Mouse (Mus musculus) CH12.LX (cell line): ENCODE measurements around the gene Slc48a1. TPM values are rescaled to one million over a fixed set of nuclear protein-coding genes. Genes with fewer than 3 reads are reported as not detected.

ENCODE experiments used
- DNase-seq: peaks from one replicate; pipeline ENCODE4 v3.0.0-alpha.2; 2013; ENCODE audit errors: extremely low read depth
- H3K27ac ChIP-seq: 2 replicates; pipeline ENCODE4 v1.5.1; 2012; ENCODE audit warnings: low read depth, mild to moderate bottlenecking, control low read depth, moderate library complexity; ENCODE audit not compliant: insufficient read depth
- H3K27me3 ChIP-seq: replicated peaks from 2 replicates; pipeline ENCODE3; 2012; ENCODE audit warnings: inconsistent platforms
- H3K36me3 ChIP-seq, 2 experiments: replicated peaks in 1 of 2; 2 replicates each; pipeline versions ENCODE3 to v1.6.1; 2012; ENCODE audit warnings: inconsistent platforms in 1 of 2, low read length in 1 of 2, mild to moderate bottlenecking in 1 of 2, mixed read lengths in 1 of 2, moderate library complexity in 1 of 2; ENCODE audit not compliant: control insufficient read depth in 1 of 2, insufficient read depth in 1 of 2
- H3K4me1 ChIP-seq, 2 experiments: 2 replicates each; pipeline ENCODE4 v1.6.1; 2012; ENCODE audit warnings: inconsistent platforms in 1 of 2, moderate library complexity in 1 of 2; ENCODE audit not compliant: insufficient read depth in 2 of 2, control insufficient read depth in 1 of 2
- H3K4me2 ChIP-seq: 2 replicates; pipeline ENCODE4 v1.6.1; 2012; ENCODE audit warnings: low read depth, mild to moderate bottlenecking, control low read depth; ENCODE audit not compliant: poor library complexity, insufficient read depth, severe bottlenecking
- H3K4me3 ChIP-seq, 3 experiments: fragments of 150-350 bp in 1 of 3; sonication (generic) in 1 of 3; replicated peaks in 1 of 3; 2 replicates each; pipeline versions ENCODE3 to v1.5.1; 2011 to 2012; ENCODE audit warnings: low read depth in 2 of 3, low read length in 2 of 3, mild to moderate bottlenecking in 2 of 3, moderate library complexity in 2 of 3, control low read depth in 1 of 3, improper control_type of control experiment in 1 of 3, inconsistent platforms in 1 of 3, mixed read lengths in 1 of 3; ENCODE audit not compliant: poor library complexity in 1 of 3
- H3K79me2 ChIP-seq: replicated peaks from 2 replicates; pipeline ENCODE4 v1.6.1; 2012; ENCODE audit warnings: mild to moderate bottlenecking, moderate library complexity; ENCODE audit not compliant: control insufficient read depth, poor library complexity, insufficient read depth, severe bottlenecking; ENCODE audit errors: extremely low read depth
- H3K9ac ChIP-seq: 2 replicates; pipeline ENCODE4 v1.6.1; 2012; ENCODE audit warnings: low read depth, mild to moderate bottlenecking, control low read depth, moderate library complexity; ENCODE audit not compliant: insufficient read depth
- H3K9me3 ChIP-seq: replicated peaks from 2 replicates; pipeline ENCODE3; 2012; ENCODE audit warnings: low read length, inconsistent platforms, mixed read lengths
- BHLHE40 ChIP-seq: IDR thresholded peaks from 2 replicates; pipeline ENCODE4 v1.6.1; 2011; ENCODE audit warnings: mild to moderate bottlenecking, low read depth, low read length, improper control_type of control experiment
- CHD1 ChIP-seq: IDR thresholded peaks from 2 replicates; pipeline ENCODE4 v1.6.1; 2012; ENCODE audit warnings: low read depth, low read length, improper control_type of control experiment, inconsistent platforms
- CHD2 ChIP-seq: IDR thresholded peaks from 2 replicates; pipeline ENCODE4 v1.6.1; 2011; ENCODE audit warnings: low read length, improper control_type of control experiment
- CTCF ChIP-seq, 2 experiments: IDR thresholded peaks in 1 of 2; conservative IDR thresholded peaks in 1 of 2; 2 replicates each; pipeline ENCODE4 v1.5.1; 2011 to 2012; ENCODE audit warnings: low read depth in 2 of 2, low read length in 2 of 2, improper control_type of control experiment in 1 of 2, inconsistent platforms in 1 of 2, mild to moderate bottlenecking in 1 of 2, moderate library complexity in 1 of 2
- E2F4 ChIP-seq: IDR thresholded peaks from 2 replicates; pipeline ENCODE4 v1.6.1; 2011; ENCODE audit warnings: low read depth, low read length, improper control_type of control experiment; ENCODE audit not compliant: insufficient replicate concordance
- ELF1 ChIP-seq: IDR thresholded peaks from 2 replicates; pipeline ENCODE4 v1.6.1; 2014; ENCODE audit warnings: low read depth, mild to moderate bottlenecking, inconsistent platforms, low read length, improper control_type of control experiment
- EP300 ChIP-seq: IDR thresholded peaks from 2 replicates; pipeline ENCODE4 v1.6.1; 2011; ENCODE audit warnings: low read length, improper control_type of control experiment
- GABPA ChIP-seq: IDR thresholded peaks from 2 replicates; pipeline ENCODE4 v1.6.1; 2012; ENCODE audit warnings: low read depth, low read length, improper control_type of control experiment, inconsistent platforms; ENCODE audit not compliant: insufficient replicate concordance
- IRF4 ChIP-seq: IDR thresholded peaks from 2 replicates; pipeline ENCODE4 v1.6.1; 2014; ENCODE audit warnings: low read depth, mild to moderate bottlenecking, inconsistent platforms, low read length, improper control_type of control experiment
- JUN ChIP-seq: IDR thresholded peaks from 2 replicates; pipeline ENCODE4 v1.6.1; 2011; ENCODE audit warnings: low read depth, mild to moderate bottlenecking, low read length, improper control_type of control experiment, moderate library complexity; ENCODE audit not compliant: insufficient read depth
- KAT2A ChIP-seq: IDR thresholded peaks from 2 replicates; pipeline ENCODE4 v1.6.1; 2012; ENCODE audit warnings: low read length, improper control_type of control experiment, inconsistent platforms; ENCODE audit not compliant: insufficient replicate concordance
- MAFK ChIP-seq: IDR thresholded peaks from 2 replicates; pipeline ENCODE4 v1.6.1; 2011; ENCODE audit warnings: low read length, improper control_type of control experiment; ENCODE audit not compliant: insufficient replicate concordance
- MXI1 ChIP-seq: IDR thresholded peaks from 2 replicates; pipeline ENCODE4 v1.6.1; 2011; ENCODE audit warnings: mild to moderate bottlenecking, low read depth, low read length, improper control_type of control experiment
- NELFE ChIP-seq: IDR thresholded peaks from 2 replicates; pipeline ENCODE4 v1.6.1; 2011; ENCODE audit warnings: low read depth, low read length, improper control_type of control experiment
- NRF1 ChIP-seq: IDR thresholded peaks from 2 replicates; pipeline ENCODE4 v1.6.1; 2014; ENCODE audit warnings: low read depth, mild to moderate bottlenecking, inconsistent platforms, low read length, improper control_type of control experiment, moderate library complexity
- PAX5 ChIP-seq: IDR thresholded peaks from 2 replicates; pipeline ENCODE4 v1.6.1; 2012; ENCODE audit warnings: low read length, inconsistent platforms, mixed read lengths
- POLR2A ChIP-seq: IDR thresholded peaks from 2 replicates; pipeline ENCODE4 v1.6.1; 2011; ENCODE audit warnings: low read depth, mild to moderate bottlenecking, improper control_type of control experiment, low read length
- POLR2AphosphoS2 ChIP-seq: IDR thresholded peaks from 2 replicates; pipeline ENCODE4 v1.6.1; 2011; ENCODE audit warnings: low read depth, low read length, improper control_type of control experiment
- RCOR1 ChIP-seq: conservative IDR thresholded peaks from 2 replicates; pipeline ENCODE4 v1.6.1; 2012; ENCODE audit warnings: low read depth, mild to moderate bottlenecking, inconsistent platforms, low read length, improper control_type of control experiment
- SIN3A ChIP-seq: IDR thresholded peaks from 2 replicates; pipeline ENCODE4 v1.6.1; 2012; ENCODE audit warnings: low read length, improper control_type of control experiment, inconsistent platforms
- TCF12 ChIP-seq: IDR thresholded peaks from 2 replicates; pipeline ENCODE4 v1.6.1; 2014; ENCODE audit warnings: low read depth, mild to moderate bottlenecking, inconsistent platforms, low read length, improper control_type of control experiment
- UBTF ChIP-seq: IDR thresholded peaks from 2 replicates; pipeline ENCODE4 v1.6.1; 2012; ENCODE audit warnings: low read depth, mild to moderate bottlenecking, inconsistent platforms, low read length, improper control_type of control experiment, moderate library complexity
- USF1 ChIP-seq: IDR thresholded peaks from 2 replicates; pipeline ENCODE4 v1.6.1; 2014; ENCODE audit warnings: low read depth, mild to moderate bottlenecking, inconsistent platforms, low read length, improper control_type of control experiment
- USF2 ChIP-seq: conservative IDR thresholded peaks from 2 replicates; pipeline ENCODE4 v1.6.1; 2011; ENCODE audit warnings: low read depth, low read length, improper control_type of control experiment
- ZKSCAN1 ChIP-seq: IDR thresholded peaks from 2 replicates; pipeline ENCODE4 v1.6.1; 2012; ENCODE audit warnings: low read depth, inconsistent platforms, low read length, improper control_type of control experiment, borderline replicate concordance
- ZMIZ1 ChIP-seq: IDR thresholded peaks from 2 replicates; pipeline ENCODE4 v1.6.1; 2012; ENCODE audit warnings: low read depth, mild to moderate bottlenecking, inconsistent platforms, low read length, improper control_type of control experiment
- ZNF384 ChIP-seq: IDR thresholded peaks from 2 replicates; pipeline ENCODE4 v1.6.1; 2012; ENCODE audit warnings: low read depth, low read length, improper control_type of control experiment, inconsistent platforms
- dilution Hi-C: fragments of 300-500 bp; cut with MboI; formaldehyde crosslinking; loops from 2 replicates; pipeline ENCODE4 v1.14.3; 2020; ENCODE audit warnings: low sequenced_read_pairs; ENCODE audit not compliant: extremely low pct_unique_long_range_greater_than_20kb, extremely low pct_ligation_motif_present
- in situ Hi-C: fragments of 300-500 bp; cut with MboI; formaldehyde crosslinking; loops from 3 replicates; pipeline ENCODE4 v1.14.3; 2019; ENCODE audit warnings: low sequenced_read_pairs, low pct_ligation_motif_present, low pct_unique_long_range_greater_than_20kb, mixed read lengths
- polyA plus RNA-seq: library from polyadenylated mRNA; unstranded; fragments of >175 nt; gene quantifications from 2 replicates; pipeline ENCODE4 v1.2.1, GENCODE M21; 2012; ENCODE audit warnings: low read depth; ENCODE audit not compliant: insufficient read length
- total RNA-seq, 2 experiments: library from RNA; depleted of rRNA; stranded (reverse); fragments of 300-350 nt in 1 of 2; fragments of >200 nt in 1 of 2; gene quantifications; 2 replicates each; pipeline ENCODE4 v1.2.3; 2012 to 2014

Slc48a1 gene
- total and polyA plus RNA-seq, 3 experiments = 23.2 to 56.0 (median 39.4) TPM

GRCm38 (mm10) chr15:97832764-97833479, 54.6 kb downstream of the Slc48a1 start:
- Histone ChIP-seq H3K4me3 (no peak overlapping the region), H3K27ac (no peak overlapping the region), H3K4me2 (no peak overlapping the region), H3K79me2 (peaks cover 29% of the 10 kb centered on the region), H3K36me3 (no peaks in the 10 kb centered on the region), H3K4me1 (peaks cover 32 to 52% of the 10 kb centered on the region in 2 experiments), H3K9ac (no peak overlapping the region), H3K9me3 (no peaks in the 10 kb centered on the region), H3K27me3 (peaks cover 3% of the 10 kb centered on the region)
- in situ Hi-C loops = loop anchor here (25.0 kb wide), 1 partner anchor 371 kb away; no protein-coding TSS in a partner anchor
- DNase-seq = no peak
- dilution Hi-C loops = no loop called here
- TF ChIP-seq PAX5 = no peak
- TF ChIP-seq USF1 = no peak
- no peak for TF ChIP-seq UBTF
- no peak for TF ChIP-seq GABPA
- no peak for TF ChIP-seq POLR2AphosphoS2
- no peak for TF ChIP-seq NRF1
- TF ChIP-seq MAFK = no peak
- no peak for TF ChIP-seq CTCF (conservative IDR thresholded peaks at IDR 0.05 in 1 of 2, IDR thresholded peaks at IDR 0.05 in 1 of 2; ENCODE audit: low read depth in 2 of 2, low read length in 2 of 2)
- TF ChIP-seq E2F4 = no peak
- TF ChIP-seq ZNF384 = no peak
- TF ChIP-seq IRF4 = no peak
- no peak for TF ChIP-seq ZMIZ1
- no peak for TF ChIP-seq EP300
- TF ChIP-seq ZKSCAN1 = no peak
- TF ChIP-seq KAT2A = no peak
- no peak for TF ChIP-seq RCOR1
- no peak for TF ChIP-seq ELF1

- 0 out of 2 replicates have a peak, but pooled peaks cover 1% of the 10 kb centered on the region for H3K79me2 ChIP-seq
- peaks cover 40 to 62% of the 10 kb centered on the region in 2 experiments for H3K4me1 ChIP-seq
- H3K27ac ChIP-seq = peak overlapping the region; percentile 74
- peaks cover 3% of the 10 kb centered on the region for H3K27me3 ChIP-seq
- DNase-seq = no peak
- H3K9me3 ChIP-seq = no peaks in the 10 kb centered on the region
- H3K9ac ChIP-seq = no peak overlapping the region
- dilution Hi-C loops (no loop called here), in situ Hi-C loops (loop anchor here (25.0 kb wide), 1 partner anchor 374 kb away; no protein-coding TSS in a partner anchor)
- H3K36me3 ChIP-seq = no peaks in the 10 kb centered on the region
- H3K4me3 ChIP-seq = no peak overlapping the region
- H3K4me2 ChIP-seq = no peak overlapping the region
- TF ChIP-seq RCOR1 = 0 out of 2 replicates have a peak, but pooled peaks have one; percentile 42
- TF ChIP-seq ZMIZ1 = no peak
- no peak for TF ChIP-seq E2F4
- no peak for TF ChIP-seq CHD2
- peak; percentile 31; the same call in 1 of the 2 replicates for TF ChIP-seq IRF4
- no peak for TF ChIP-seq JUN
- peak in 1 of 2 experiments; percentile 11; a peak in 1 of 4 replicates for TF ChIP-seq CTCF (conservative IDR thresholded peaks at IDR 0.05 in 1 of 2, IDR thresholded peaks at IDR 0.05 in 1 of 2; ENCODE audit: low read depth in 2 of 2, low read length in 2 of 2)
- TF ChIP-seq GABPA = no peak
- TF ChIP-seq UBTF = no peak
- no peak for TF ChIP-seq MXI1
- no peak for TF ChIP-seq POLR2AphosphoS2
- peak; percentile 56; the same call in 1 of the 2 replicates for TF ChIP-seq EP300
- 0 out of 2 replicates have a peak, but pooled peaks have one; percentile 23 for TF ChIP-seq BHLHE40
- no peak for TF ChIP-seq NELFE
- no peak for TF ChIP-seq CHD1
- TF ChIP-seq KAT2A = no peak
- TF ChIP-seq NRF1 = no peak
- TF ChIP-seq SIN3A = peak; percentile 63; the same call in 1 of the 2 replicates
- no peak for TF ChIP-seq USF2
- no peak for TF ChIP-seq ZNF384
- no peak for TF ChIP-seq PAX5
- TF ChIP-seq POLR2A = no peak
- peak; percentile 56 for TF ChIP-seq TCF12
Observed at GRCm38 (mm10) chr15:97836153-97836893, 58.0 kb downstream of the Slc48a1 start.
